Mouse (Mus musculus): ENCODE results near the gene Gm14744.
"Not testable (repeated sequence)": the region's sequence is repeated elsewhere in the genome, so short reads cannot be mapped to it uniquely, and the experiment has no call there.

The Gm14744 gene

DNA sequence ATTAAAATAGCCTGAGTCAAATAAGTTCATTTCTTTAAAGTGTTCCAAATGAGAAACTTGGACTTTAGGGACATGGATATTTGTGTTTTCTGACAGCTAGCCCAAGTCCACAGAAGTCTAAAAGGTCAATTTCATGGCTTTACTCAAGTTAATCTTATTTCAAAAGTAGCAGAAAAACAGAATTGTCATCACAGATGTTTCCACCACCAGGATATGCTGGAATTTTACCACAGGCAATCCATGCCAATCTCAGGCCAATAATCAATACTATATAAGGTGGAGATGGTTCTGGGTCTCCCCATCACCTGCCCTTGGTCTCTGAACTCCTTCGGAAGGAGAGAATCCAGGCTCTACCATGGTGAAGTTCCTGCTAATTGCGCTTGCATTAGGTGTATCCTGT is at the start of gene Gm14744:
Gene Gm14744 (plus strand): TSS at position 301 of the 400 bp plus-strand sequence.
- not testable (repeated sequence) for DNase-seq (ENCODE audit: extremely low spot score, low spot score)

DNA sequence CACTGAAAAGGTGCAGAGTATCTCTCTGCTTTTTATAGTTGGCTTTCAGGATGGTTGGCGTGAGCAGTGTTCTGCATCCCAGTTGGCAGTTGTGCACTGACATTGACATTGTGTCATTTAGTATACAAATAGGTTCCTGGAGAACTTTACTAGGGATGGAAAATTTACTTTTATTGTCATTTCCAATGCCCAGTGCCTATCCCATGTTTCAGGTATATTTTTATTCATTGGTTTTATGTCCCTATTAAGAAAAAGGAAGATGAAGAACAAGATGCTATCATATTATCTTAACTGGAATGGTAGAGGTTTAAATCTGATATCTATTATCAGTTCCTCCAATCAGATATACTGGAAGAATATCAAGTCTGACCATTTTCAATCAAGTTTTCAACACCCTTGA is 11.0 kb upstream of the Gm14744 start, which contains the start of gene Pbsn:
Gene Pbsn (minus strand): TSS at position 101 of the 400 bp plus-strand sequence.
- DNase-seq (ENCODE audit: extremely low spot score, low spot score) = no peak

DNA sequence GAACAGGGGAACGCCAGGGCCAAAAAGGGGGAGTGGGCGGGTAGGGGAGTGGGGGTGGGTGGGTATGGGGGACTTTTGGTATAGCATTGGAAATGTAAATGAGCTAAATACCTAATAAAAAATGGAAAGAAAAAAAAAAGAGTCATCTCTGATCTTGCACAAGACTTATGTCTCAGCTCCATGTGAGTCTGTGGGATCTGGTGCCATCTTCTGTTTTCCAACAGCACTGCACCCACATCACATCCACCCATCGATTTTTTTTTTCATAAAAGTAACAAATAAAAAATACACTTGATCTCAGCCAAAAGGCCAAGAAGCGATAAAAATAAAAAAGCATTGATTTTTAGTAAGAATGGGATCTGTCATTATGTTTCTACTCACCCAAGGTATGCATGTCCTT is 15.5 kb downstream of the Gm14744 start:
- not testable (repeated sequence) for DNase-seq (ENCODE audit: extremely low spot score, low spot score)
